Mouse (Mus musculus) midbrain, embryonic 12.5 days (tissue): ENCODE measurements around the gene Psme1. TPM values are rescaled to one million over a fixed set of nuclear protein-coding genes. Genes with fewer than 3 reads are reported as not detected.

Experiments
- ATAC-seq: fragments of 200-750 bp; cut with Nextera tagmentation; 2 replicates; pipeline ENCODE4 v1.8.0; 2017; ENCODE audit warnings: low read depth, moderate TSS enrichment, moderate library complexity; ENCODE audit not compliant: low FRiP score
- H3K27ac ChIP-seq: fragments of 300-500 bp; sonication (generic); replicated peaks from 2 replicates; pipeline ENCODE4 v1.5.1; 2016; ENCODE audit warnings: mild to moderate bottlenecking
- H3K27me3 ChIP-seq: fragments of 300-500 bp; sonication (generic); 2 replicates; pipeline ENCODE4 v1.6.1; 2016; ENCODE audit warnings: mild to moderate bottlenecking
- H3K36me3 ChIP-seq: fragments of 300-500 bp; sonication (generic); 2 replicates; pipeline ENCODE4 v1.6.1; 2016
- H3K4me1 ChIP-seq: fragments of 300-500 bp; sonication (generic); 2 replicates; pipeline ENCODE4 v1.6.1; 2016
- H3K4me2 ChIP-seq: fragments of 300-500 bp; sonication (generic); replicated peaks from 2 replicates; pipeline ENCODE4 v1.6.1; 2016; ENCODE audit warnings: mild to moderate bottlenecking, moderate library complexity
- H3K4me3 ChIP-seq: fragments of 300-500 bp; sonication (generic); 2 replicates; pipeline ENCODE4 v1.5.1; 2016; ENCODE audit warnings: mild to moderate bottlenecking
- H3K9ac ChIP-seq: fragments of 300-500 bp; sonication (generic); replicated peaks from 2 replicates; pipeline ENCODE4 v1.6.1; 2016; ENCODE audit warnings: mild to moderate bottlenecking, moderate library complexity
- H3K9me3 ChIP-seq: fragments of 300-500 bp; sonication (generic); 2 replicates; pipeline ENCODE4 v1.6.1; 2016; ENCODE audit warnings: mild to moderate bottlenecking
- WGBS: fragments of 180-500 bp; shearing (Covaris S2); methylation state at CpG from one replicate; pipeline ENCODE4 v1.1.7; 2016; 5-methylcytosine and 5-hydroxymethylcytosine counted together
- polyA plus RNA-seq: library from polyadenylated mRNA; unstranded; fragments of >200 nt; fragmentation: Nextera tagmentation; extraction: Ambion mirVana; gene quantifications from 2 replicates; pipeline ENCODE4 v1.2.1, GENCODE M21; 2016

Psme1 gene
- polyA plus RNA-seq, 1 experiment from 2014 or later, result 127 TPM

GRCm38 (mm10) chr14:55589771-55590448 lies 12.0 kb downstream of the Psme1 start:
- Histone ChIP-seq H3K4me2 (peak overlapping the region; percentile 79), H3K36me3 (peaks cover 15% of the 10 kb centered on the region), H3K9ac (peak overlapping the region; percentile 90), H3K9me3 (no peaks in the 10 kb centered on the region), H3K27me3 (no peaks in the 10 kb centered on the region), H3K27ac (peak overlapping the region; percentile 92; the same call in 1 of the 2 replicates), H3K4me1 (peaks cover 32% of the 10 kb centered on the region), H3K4me3 (peak overlapping the region; percentile 87)
- WGBS, result 90% methylated on average over 11 of the region's 11 CpGs
- no peak for ATAC-seq

- WGBS, result under 1% methylated on average over 22 of the region's 22 CpGs
Observed at GRCm38 (mm10) chr14:55590748-55591330, 12.9 kb downstream of the Psme1 start, which contains the start of gene Psme2. Gene Psme2 (minus strand): TSS chr14:55591113.

GRCm38 (mm10) chr14:55591331-55591891 lies 13.5 kb downstream of the Psme1 start, which contains the start of gene Rnf31:
Gene Rnf31 (plus strand): TSS chr14:55591708.
- H3K36me3 ChIP-seq, result peaks cover 30% of the 10 kb centered on the region
- ATAC-seq, result peak; percentile 86
- WGBS, result 0% methylated on average over 33 of the region's 33 CpGs

More at GRCm38 (mm10) chr14:55590748-55591330, 12.9 kb downstream of the Psme1 start, which contains the start of gene Psme2:
- Histone ChIP-seq H3K27ac (peak within 1 kb of the TSS; percentile 92), H3K4me2 (peak within 1 kb of the TSS; percentile 79), H3K27me3 (no peaks in the 10 kb centered on the region), H3K4me3 (peak within 1 kb of the TSS; percentile 87), H3K36me3 (peaks cover 24% of the 10 kb centered on the region), H3K9ac (peak within 1 kb of the TSS; percentile 90), H3K4me1 (peaks cover 28% of the 10 kb centered on the region), H3K9me3 (no peaks in the 10 kb centered on the region)
- ATAC-seq, result peak; percentile 96

GRCm38 (mm10) chr14:55592226-55592625 lies 14.3 kb downstream of the Psme1 start:
- no peaks in the 10 kb centered on the region for H3K9me3 ChIP-seq
- peak overlapping the region; percentile 87 for H3K4me3 ChIP-seq
- peaks cover 28% of the 10 kb centered on the region for H3K4me1 ChIP-seq
- peak overlapping the region; percentile 90 for H3K9ac ChIP-seq
- H3K27me3 ChIP-seq, result no peaks in the 10 kb centered on the region
- no peak for ATAC-seq
- H3K36me3 ChIP-seq, result peaks cover 34% of the 10 kb centered on the region
- peak overlapping the region; percentile 92; the same call in 1 of the 2 replicates for H3K27ac ChIP-seq
- H3K4me2 ChIP-seq, result peak overlapping the region; percentile 79
- WGBS, result 7% methylated on average over 16 of the region's 16 CpGs

More at GRCm38 (mm10) chr14:55591331-55591891, 13.5 kb downstream of the Psme1 start, which contains the start of gene Rnf31:
- H3K9me3 ChIP-seq, result no peaks in the 10 kb centered on the region
- H3K4me3 ChIP-seq, result peak within 1 kb of the TSS; percentile 87
- H3K27me3 ChIP-seq, result no peaks in the 10 kb centered on the region
- H3K4me1 ChIP-seq, result peaks cover 28% of the 10 kb centered on the region
- H3K27ac ChIP-seq, result peak within 1 kb of the TSS; percentile 92
- peak within 1 kb of the TSS; percentile 79 for H3K4me2 ChIP-seq
- peak within 1 kb of the TSS; percentile 90 for H3K9ac ChIP-seq

- 71% methylated on average over 13 of the region's 13 CpGs for WGBS
- Histone ChIP-seq H3K9ac (no peak overlapping the region; the same call in 1 of the 2 replicates), H3K36me3 (peaks cover 61% of the 10 kb centered on the region), H3K4me3 (no peak overlapping the region), H3K9me3 (no peaks in the 10 kb centered on the region), H3K27ac (no peak overlapping the region), H3K4me1 (peaks cover 17% of the 10 kb centered on the region), H3K4me2 (no peak overlapping the region), H3K27me3 (no peaks in the 10 kb centered on the region)
- no peak for ATAC-seq
Observed at GRCm38 (mm10) chr14:55596036-55596690, 18.2 kb downstream of the Psme1 start.

- 95% methylated on average over 21 of the region's 21 CpGs for WGBS
- Histone ChIP-seq H3K27me3 (no peaks in the 10 kb centered on the region), H3K27ac (no peak overlapping the region), H3K4me1 (peaks cover 3% of the 10 kb centered on the region; the same call in 1 of the 2 replicates), H3K36me3 (peaks cover 87% of the 10 kb centered on the region), H3K4me3 (no peak overlapping the region), H3K9me3 (no peaks in the 10 kb centered on the region), H3K4me2 (no peak overlapping the region), H3K9ac (no peak overlapping the region)
- ATAC-seq, result no peak
Observed at GRCm38 (mm10) chr14:55598521-55599390, 20.8 kb downstream of the Psme1 start.

GRCm38 (mm10) chr14:55603271-55603632 lies 25.3 kb downstream of the Psme1 start, which contains the start of gene Irf9:
Gene Irf9 (plus strand): TSS chr14:55603571.
- 89% methylated on average over 7 of the region's 7 CpGs for WGBS
- peaks cover 81% of the 10 kb centered on the region for H3K36me3 ChIP-seq
- H3K4me3 ChIP-seq, result peak within 1 kb of the TSS; percentile 12; the same call in 1 of the 2 replicates
- H3K27ac ChIP-seq, result no peak within 1 kb of the TSS
- no peaks in the 10 kb centered on the region for H3K27me3 ChIP-seq
- no peak for ATAC-seq
- H3K9ac ChIP-seq, result peak within 1 kb of the TSS; percentile 39; the same call in 1 of the 2 replicates
- H3K4me1 ChIP-seq, result peaks cover 10% of the 10 kb centered on the region; the same call in 1 of the 2 replicates
- peak within 1 kb of the TSS; percentile 34 for H3K4me2 ChIP-seq
- no peaks in the 10 kb centered on the region for H3K9me3 ChIP-seq

GRCm38 (mm10) chr14:55603633-55604576 lies 26.0 kb downstream of the Psme1 start:
- no peak overlapping the region for H3K27ac ChIP-seq
- H3K4me3 ChIP-seq, result peak overlapping the region; percentile 12; the same call in 1 of the 2 replicates
- peak overlapping the region; percentile 34 for H3K4me2 ChIP-seq
- peaks cover 82% of the 10 kb centered on the region for H3K36me3 ChIP-seq
- H3K9me3 ChIP-seq, result no peaks in the 10 kb centered on the region
- no peaks in the 10 kb centered on the region for H3K27me3 ChIP-seq
- peaks cover 10% of the 10 kb centered on the region; the same call in 1 of the 2 replicates for H3K4me1 ChIP-seq
- 27% methylated on average over 19 of the region's 19 CpGs for WGBS
- peak; percentile 79 for ATAC-seq
- H3K9ac ChIP-seq, result peak overlapping the region; percentile 39; the same call in 1 of the 2 replicates

- Histone ChIP-seq H3K27me3 (no peaks in the 10 kb centered on the region), H3K27ac (no peak overlapping the region), H3K4me2 (no peak overlapping the region), H3K9me3 (no peaks in the 10 kb centered on the region), H3K4me1 (peaks cover 10% of the 10 kb centered on the region; the same call in 1 of the 2 replicates), H3K36me3 (peaks cover 79% of the 10 kb centered on the region), H3K4me3 (no peak overlapping the region), H3K9ac (no peak overlapping the region)
- 93% methylated on average over 11 of the region's 11 CpGs for WGBS
- no peak for ATAC-seq
Observed at GRCm38 (mm10) chr14:55604823-55605222, 26.9 kb downstream of the Psme1 start.
